Mouse (Mus musculus): ENCODE data around the gene Ppp1r18. TPM values are rescaled to one million over a fixed set of nuclear protein-coding genes. Genes with fewer than 3 reads are reported as not detected.
A peak's percentile ranks its signal among the peaks of the same experiment; 100 is the strongest.

Ppp1r18 gene
- polyA plus RNA-seq, 1 experiment from 2014 or later = 19.4 TPM

DNA sequence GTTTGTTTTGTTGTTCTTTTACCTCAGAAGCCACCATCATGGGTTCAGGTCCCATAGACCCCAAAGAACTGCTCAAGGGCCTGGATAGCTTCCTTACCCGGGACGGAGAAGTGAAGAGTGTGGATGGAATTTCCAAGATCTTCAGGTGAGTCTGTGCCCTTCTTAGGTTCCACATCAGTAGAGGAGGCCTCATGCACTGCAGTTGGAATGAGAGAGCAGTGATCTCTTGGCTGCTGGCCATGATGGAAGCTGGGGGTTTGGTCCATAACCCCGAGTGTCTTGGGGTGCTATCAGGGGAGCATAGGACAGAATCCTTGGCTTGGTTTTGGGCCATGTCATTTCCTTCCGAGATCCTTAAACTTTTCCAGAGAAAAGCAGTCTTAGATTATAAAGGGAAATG, 57.9 kb downstream of the Ppp1r18 start:
- 84% methylated on average over 4 of the region's 4 CpGs for WGBS
- H3K4me2 ChIP-seq (ENCODE audit: low read length) = no peak overlapping the region
- H3K9me3 ChIP-seq (ENCODE audit: control insufficient read depth, low read length) = no peaks in the 10 kb centered on the region
- H3K27ac ChIP-seq (replicated peaks in 1 of 2; ENCODE audit: control insufficient read depth in 1 of 2, insufficient read depth in 1 of 2, low read depth in 2 of 2, low read length in 2 of 2) = no peak overlapping the region
- H3K27me3 ChIP-seq (ENCODE audit: control insufficient read depth, insufficient read depth, low read length) = no peaks in the 10 kb centered on the region
- no peak for ATAC-seq (ENCODE audit: insufficient number of reproducible peaks, insufficient read depth, low FRiP score, low read depth)
- no peak overlapping the region for H3K9ac ChIP-seq (ENCODE audit: low read length)
- H3K36me3 ChIP-seq (ENCODE audit: control insufficient read depth, insufficient read depth, low read length) = peaks cover 51% of the 10 kb centered on the region
- no peak overlapping the region for H3K4me3 ChIP-seq (ENCODE audit: control insufficient read depth in 1 of 2, insufficient read depth in 1 of 2, low read depth in 1 of 2, low read length in 2 of 2)
- H3K4me1 ChIP-seq (ENCODE audit: control insufficient read depth in 2 of 2, insufficient read depth in 2 of 2, low read length in 2 of 2) = peaks cover 5 to 27% of the 10 kb centered on the region in 2 experiments

MicroRNAs encoded within 50 kb of the gene (microRNA counts, 519-probe panel; counts per million panel counts)
- 322 counts per million, percentile 70 among the panel's probes with 10 or more counts for microRNA mmu-miR-1894-3p
- microRNA mmu-miR-1894-5p = 322 counts per million, percentile 70 among the panel's probes with 10 or more counts

Small RNA genes within 50 kb of the gene (microRNA-seq; reads per million reads assigned to microRNA genes)
- gene Gm28033 (0.84 reads per million), gene Mir1894 (not detected)

Other genes with a start within 250 kb of the Ppp1r18 start
- gene Gm9573, start 239.0 kb upstream of the Ppp1r18 start, polyA plus RNA-seq (2014; fragmentation: Nextera tagmentation; extraction: Ambion mirVana) = not detected in 2 replicates
- gene Mucl3, start 221.9 kb upstream of the Ppp1r18 start, polyA plus RNA-seq (2014; fragmentation: Nextera tagmentation; extraction: Ambion mirVana) = 0.09 TPM in 1 of 2 replicates, not detected in the other
- gene Vars2, start 198.0 kb upstream of the Ppp1r18 start, polyA plus RNA-seq (2014; fragmentation: Nextera tagmentation; extraction: Ambion mirVana) = 10.8 and 12.7 TPM in 2 replicates
- 21.9 and 23.8 TPM in 2 replicates for gene Gtf2h4, start 191.9 kb upstream of the Ppp1r18 start, polyA plus RNA-seq (2014; fragmentation: Nextera tagmentation; extraction: Ambion mirVana)
- 75.7 and 75.8 TPM in 2 replicates for gene Ddr1, start 161.0 kb upstream of the Ppp1r18 start, polyA plus RNA-seq (2014; fragmentation: Nextera tagmentation; extraction: Ambion mirVana)
- gene Ier3, start 43.9 kb upstream of the Ppp1r18 start, polyA plus RNA-seq (2014; fragmentation: Nextera tagmentation; extraction: Ambion mirVana) = 20.8 and 27.3 TPM in 2 replicates
- 86.8 and 93.7 TPM in 2 replicates for gene Flot1, start 42.4 kb upstream of the Ppp1r18 start, polyA plus RNA-seq (2014; fragmentation: Nextera tagmentation; extraction: Ambion mirVana)
- gene Tubb5, start 27.3 kb upstream of the Ppp1r18 start, polyA plus RNA-seq (2014; fragmentation: Nextera tagmentation; extraction: Ambion mirVana) = 673 and 698 TPM in 2 replicates
- 15.3 and 16.1 TPM in 2 replicates for gene Mdc1, start 24.1 kb upstream of the Ppp1r18 start, polyA plus RNA-seq (2014; fragmentation: Nextera tagmentation; extraction: Ambion mirVana)
- gene Nrm, start 4.3 kb upstream of the Ppp1r18 start, polyA plus RNA-seq (2014; fragmentation: Nextera tagmentation; extraction: Ambion mirVana) = 44.0 and 44.9 TPM in 2 replicates
- 18.6 and 22.0 TPM in 2 replicates for gene Dhx16, start 14.2 kb downstream of the Ppp1r18 start, polyA plus RNA-seq (2014; fragmentation: Nextera tagmentation; extraction: Ambion mirVana)
- 28.7 and 28.9 TPM in 2 replicates for gene 2310061I04Rik, start 31.8 kb downstream of the Ppp1r18 start, polyA plus RNA-seq (2014; fragmentation: Nextera tagmentation; extraction: Ambion mirVana)
- gene Atat1, start 44.5 kb downstream of the Ppp1r18 start, polyA plus RNA-seq (2014; fragmentation: Nextera tagmentation; extraction: Ambion mirVana) = 52.5 and 53.1 TPM in 2 replicates
- gene Mrps18b, start 50.8 kb downstream of the Ppp1r18 start, polyA plus RNA-seq (2014; fragmentation: Nextera tagmentation; extraction: Ambion mirVana) = 65.8 and 67.0 TPM in 2 replicates
- gene Ppp1r10, start 50.8 kb downstream of the Ppp1r18 start, polyA plus RNA-seq (2014; fragmentation: Nextera tagmentation; extraction: Ambion mirVana) = 21.8 and 23.6 TPM in 2 replicates
- 57.0 and 58.3 TPM in 2 replicates for gene Abcf1, start 104.2 kb downstream of the Ppp1r18 start, polyA plus RNA-seq (2014; fragmentation: Nextera tagmentation; extraction: Ambion mirVana)
- 26.2 and 27.2 TPM in 2 replicates for gene Gnl1, start 114.3 kb downstream of the Ppp1r18 start, polyA plus RNA-seq (2014; fragmentation: Nextera tagmentation; extraction: Ambion mirVana)
- 10.9 and 11.2 TPM in 2 replicates for gene Prr3, start 114.6 kb downstream of the Ppp1r18 start, polyA plus RNA-seq (2014; fragmentation: Nextera tagmentation; extraction: Ambion mirVana)
- gene H2-T24, start 155.0 kb downstream of the Ppp1r18 start, polyA plus RNA-seq (2014; fragmentation: Nextera tagmentation; extraction: Ambion mirVana) = 2.6 and 2.7 TPM in 2 replicates
- gene H2-T23, start 167.3 kb downstream of the Ppp1r18 start, polyA plus RNA-seq (2014; fragmentation: Nextera tagmentation; extraction: Ambion mirVana) = 4.2 and 4.4 TPM in 2 replicates
- gene H2-T22, start 177.2 kb downstream of the Ppp1r18 start, polyA plus RNA-seq (2014; fragmentation: Nextera tagmentation; extraction: Ambion mirVana) = 7.4 and 8.7 TPM in 2 replicates
- gene Gm6034, start 177.4 kb downstream of the Ppp1r18 start, polyA plus RNA-seq (2014; fragmentation: Nextera tagmentation; extraction: Ambion mirVana) = not detected in 2 replicates
- not detected in 2 replicates for gene Gm11127, start 192.8 kb downstream of the Ppp1r18 start, polyA plus RNA-seq (2014; fragmentation: Nextera tagmentation; extraction: Ambion mirVana)

All from heart, embryonic 14.5 days (tissue).